Mouse (Mus musculus) kidney, postnatal 0 days (tissue): Measurements from ENCODE around the gene Rgs19. TPM values are rescaled to one million over a fixed set of nuclear protein-coding genes. Genes with fewer than 3 reads are reported as not detected.

Experiments
- ATAC-seq: fragments of 200-750 bp; cut with Nextera tagmentation; replicated peaks from 2 replicates; pipeline ENCODE4 v1.8.0; 2017; ENCODE audit warnings: low read depth, moderate number of reproducible peaks, moderate TSS enrichment, moderate library complexity; ENCODE audit not compliant: low FRiP score
- DNase-seq: peaks from one replicate; pipeline ENCODE4 v3.0.0-alpha.2; 2016; ENCODE audit warnings: low spot score
- H3K27ac ChIP-seq: fragments of 300-500 bp; sonication (generic); 2 replicates; pipeline ENCODE4 v1.5.1; 2014; ENCODE audit warnings: mild to moderate bottlenecking
- H3K27me3 ChIP-seq: fragments of 300-500 bp; sonication (generic); 2 replicates; pipeline ENCODE4 v1.6.1; 2014; ENCODE audit warnings: low read length, mixed read lengths; ENCODE audit not compliant: insufficient read depth
- H3K36me3 ChIP-seq: fragments of 300-500 bp; sonication (generic); 2 replicates; pipeline ENCODE4 v1.6.1; 2014; ENCODE audit warnings: low read length, mixed read lengths; ENCODE audit not compliant: insufficient read depth
- H3K4me1 ChIP-seq: fragments of 300-500 bp; sonication (generic); replicated peaks from 2 replicates; pipeline ENCODE4 v1.6.1; 2014; ENCODE audit warnings: antibody characterized with exemption, low read length, mixed read lengths; ENCODE audit not compliant: insufficient read depth
- H3K4me2 ChIP-seq: fragments of 300-500 bp; sonication (generic); 2 replicates; pipeline ENCODE4 v1.6.1; 2014; ENCODE audit warnings: mild to moderate bottlenecking, low read length, moderate library complexity, mixed read lengths
- H3K4me3 ChIP-seq: fragments of 300-500 bp; sonication (generic); replicated peaks from 2 replicates; pipeline ENCODE4 v1.5.1; 2014; ENCODE audit warnings: low read depth, low read length
- H3K9ac ChIP-seq: fragments of 300-500 bp; sonication (generic); 2 replicates; pipeline ENCODE4 v1.6.1; 2014; ENCODE audit warnings: low read depth, low read length
- H3K9me3 ChIP-seq: fragments of 300-500 bp; sonication (generic); replicated peaks from 2 replicates; pipeline ENCODE4 v1.6.1; 2016; ENCODE audit warnings: low read length, inconsistent platforms, mixed read lengths
- CTCF ChIP-seq: IDR thresholded peaks from 2 replicates; pipeline ENCODE4 v1.5.1; 2016; ENCODE audit warnings: antibody characterized with exemption, low read depth, mild to moderate bottlenecking, moderate library complexity
- WGBS: fragments of 180-500 bp; shearing (Covaris S2); extraction: QIAGEN DNeasy Blood & Tissue Kit; methylation state at CpG from one replicate; pipeline ENCODE4 v1.1.7; 2014; 5-methylcytosine and 5-hydroxymethylcytosine counted together
- polyA plus RNA-seq: library from polyadenylated mRNA; unstranded; fragments of >200 nt; fragmentation: Nextera tagmentation; extraction: Ambion mirVana; gene quantifications from 2 replicates; pipeline ENCODE4 v1.2.1, GENCODE M21; 2015

Rgs19 gene
- polyA plus RNA-seq, 1 experiment from 2014 or later: 41.7 TPM

DNA sequence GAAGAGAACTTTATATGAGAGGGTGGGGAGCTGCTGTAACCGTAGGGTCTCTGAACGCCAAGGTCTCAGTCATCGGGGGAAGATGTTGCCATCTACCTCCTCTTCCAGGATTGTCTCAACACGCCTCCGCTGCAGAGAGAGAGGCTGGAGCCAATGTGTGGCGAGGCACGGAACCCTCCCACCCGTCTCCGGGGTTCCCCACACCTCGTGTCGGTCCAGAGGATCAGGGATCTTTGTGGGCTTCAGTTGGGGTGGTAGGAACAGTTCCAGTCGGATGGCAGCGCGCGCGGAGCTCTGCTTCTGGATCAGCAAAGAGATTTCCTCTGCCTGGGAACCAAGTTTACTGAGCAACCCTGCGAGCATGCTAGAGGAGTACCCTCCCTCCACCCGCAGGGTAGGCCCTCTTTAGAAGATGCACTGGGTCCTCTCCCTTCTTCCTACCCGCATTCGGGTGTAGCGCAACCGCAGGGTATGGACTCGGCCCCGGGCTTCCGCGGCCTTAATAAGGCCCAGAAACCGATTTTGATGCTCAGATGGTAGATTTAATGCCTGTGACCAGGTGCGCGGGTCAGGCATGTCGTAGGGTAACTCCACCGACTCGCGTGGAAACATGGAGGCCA lies 3.1 kb upstream of the Rgs19 start:
- Histone ChIP-seq H3K4me3 (no peak overlapping the region), H3K9ac (no peak overlapping the region), H3K27me3 (no peaks in the 10 kb centered on the region), H3K27ac (no peak overlapping the region), H3K9me3 (no peaks in the 10 kb centered on the region), H3K4me1 (0 out of 2 replicates have a peak, but pooled peaks cover 6% of the 10 kb centered on the region), H3K4me2 (no peak overlapping the region), H3K36me3 (no peaks in the 10 kb centered on the region)
- 81% methylated on average over 33 of the region's 33 CpGs for WGBS
- TF ChIP-seq CTCF: no peak
- ATAC-seq (no peak), DNase-seq (no peak)

DNA sequence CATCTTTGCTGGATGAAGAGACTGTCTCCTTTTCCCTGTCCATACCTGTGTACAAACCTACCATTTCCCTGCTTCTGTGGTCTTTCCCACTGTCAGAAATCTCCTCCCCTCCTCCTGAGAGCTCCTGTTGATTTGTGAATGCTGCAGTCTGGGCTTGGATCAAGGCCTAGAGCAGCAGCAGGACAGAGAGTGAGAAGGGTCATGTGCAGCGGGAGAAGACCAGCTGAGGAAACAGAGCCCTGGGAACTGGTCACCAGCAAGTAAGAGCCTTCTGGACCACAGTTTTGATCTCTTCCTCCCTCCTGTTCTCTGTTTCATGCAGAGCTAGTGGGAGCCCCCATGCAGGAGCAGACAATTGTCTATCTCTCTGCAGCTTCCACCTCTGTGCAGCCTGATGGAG lies 2.0 kb upstream of the Rgs19 start:
- ATAC-seq: no peak
- H3K4me1 ChIP-seq: 0 out of 2 replicates have a peak, but pooled peaks cover 6% of the 10 kb centered on the region

DNA sequence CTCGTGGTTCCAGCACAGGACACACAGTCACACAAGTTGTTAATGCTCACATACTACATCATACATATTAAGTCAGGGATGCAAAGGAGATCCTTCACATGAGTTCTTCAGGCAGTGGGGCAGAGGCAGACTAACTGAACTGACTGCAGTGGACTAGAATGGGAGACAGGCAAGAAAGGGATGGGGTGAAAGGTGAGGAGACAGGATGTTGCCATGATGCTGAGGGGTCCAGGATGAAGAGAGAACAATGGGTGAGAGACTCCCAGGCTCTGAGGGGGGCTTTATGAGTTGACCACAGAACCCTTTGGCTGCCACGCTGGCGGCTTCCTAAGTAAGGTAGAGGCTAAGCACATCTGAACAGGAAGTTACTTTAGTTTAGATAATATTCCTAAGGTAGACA lies 804 bp upstream of the Rgs19 start:
- Histone ChIP-seq H3K4me1 (0 out of 2 replicates have a peak, but pooled peaks cover 6% of the 10 kb centered on the region), H3K9me3 (no peaks in the 10 kb centered on the region), H3K27ac (no peak overlapping the region), H3K4me2 (peak overlapping the region; percentile 98; the same call in 1 of the 2 replicates), H3K27me3 (no peaks in the 10 kb centered on the region), H3K36me3 (0 out of 2 replicates have a peak, but pooled peaks cover 4% of the 10 kb centered on the region), H3K9ac (no peak overlapping the region), H3K4me3 (no peak overlapping the region)
- TF ChIP-seq CTCF: no peak
- 92% methylated on average over 3 of the region's 3 CpGs for WGBS
- no peak for ATAC-seq
- DNase-seq: no peak

More for the DNA sequence above, 2.0 kb upstream of the Rgs19 start:
- no peaks in the 10 kb centered on the region for H3K36me3 ChIP-seq
- no peak overlapping the region for H3K4me2 ChIP-seq
- 50% methylated on average over 1 of the region's 1 CpGs for WGBS
- no peaks in the 10 kb centered on the region for H3K9me3 ChIP-seq
- no peak for DNase-seq
- H3K27ac ChIP-seq: no peak overlapping the region
- no peaks in the 10 kb centered on the region for H3K27me3 ChIP-seq
- no peak for TF ChIP-seq CTCF
- no peak overlapping the region for H3K9ac ChIP-seq
- H3K4me3 ChIP-seq: no peak overlapping the region

DNA sequence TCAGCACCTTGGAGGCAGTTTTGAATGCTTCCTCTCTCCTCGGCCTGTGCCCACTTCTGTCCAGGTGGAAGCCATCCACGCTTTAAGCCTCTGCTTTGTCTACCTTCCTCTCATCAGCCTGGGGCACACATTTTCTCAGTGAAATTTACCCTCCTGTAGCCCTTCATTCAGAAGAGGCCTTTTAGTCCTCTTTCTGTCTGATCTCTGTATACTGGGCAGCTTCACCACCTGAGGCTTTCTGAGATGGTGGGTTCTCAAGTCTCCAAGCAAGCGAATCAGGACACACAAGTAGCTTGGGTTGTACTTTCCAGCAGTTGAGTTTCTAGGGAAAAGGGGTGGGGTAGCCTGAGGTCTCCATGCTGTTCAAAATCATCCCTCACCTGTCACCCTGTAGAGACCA lies 1.5 kb downstream of the Rgs19 start:
- Histone ChIP-seq H3K36me3 (peaks cover 15% of the 10 kb centered on the region), H3K4me1 (0 out of 2 replicates have a peak, but pooled peaks cover 6% of the 10 kb centered on the region), H3K27me3 (no peaks in the 10 kb centered on the region), H3K4me3 (no peak overlapping the region), H3K4me2 (0 out of 2 replicates have a peak overlapping the region, but pooled peaks have one; percentile 98), H3K9me3 (no peaks in the 10 kb centered on the region), H3K27ac (no peak overlapping the region), H3K9ac (no peak overlapping the region)
- TF ChIP-seq CTCF: no peak
- DNase-seq: no peak
- WGBS: 93% methylated on average over 3 of the region's 3 CpGs
- ATAC-seq: no peak

DNA sequence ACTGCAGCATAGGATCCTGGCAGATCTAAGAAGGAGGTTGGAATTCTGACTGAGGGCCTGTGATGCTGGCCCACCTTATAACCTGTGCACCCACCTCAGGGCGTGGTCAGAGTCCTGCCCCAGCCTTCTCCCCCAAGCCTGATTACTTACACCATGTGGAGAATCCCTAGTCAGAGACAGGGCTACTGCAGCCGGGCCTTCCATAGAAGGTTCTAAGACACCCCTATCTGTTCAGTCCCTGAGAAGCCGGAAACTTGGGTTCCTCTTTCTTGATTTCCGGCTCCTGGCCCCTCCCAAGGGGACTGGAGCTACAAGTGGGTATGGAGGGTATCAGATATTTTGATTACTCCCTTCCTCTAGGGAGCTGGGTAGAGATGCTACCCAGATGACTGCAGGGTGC lies 2.2 kb downstream of the Rgs19 start:
- TF ChIP-seq CTCF: no peak
- Histone ChIP-seq H3K9me3 (no peaks in the 10 kb centered on the region), H3K27ac (no peak overlapping the region), H3K4me1 (0 out of 2 replicates have a peak, but pooled peaks cover 6% of the 10 kb centered on the region), H3K4me2 (no peak overlapping the region; the same call in 1 of the 2 replicates), H3K27me3 (no peaks in the 10 kb centered on the region), H3K9ac (0 out of 2 replicates have a peak overlapping the region, but pooled peaks have one; percentile 23), H3K4me3 (no peak overlapping the region), H3K36me3 (peaks cover 15% of the 10 kb centered on the region)
- 92% methylated on average over 4 of the region's 4 CpGs for WGBS
- ATAC-seq (no peak), DNase-seq (no peak)

DNA sequence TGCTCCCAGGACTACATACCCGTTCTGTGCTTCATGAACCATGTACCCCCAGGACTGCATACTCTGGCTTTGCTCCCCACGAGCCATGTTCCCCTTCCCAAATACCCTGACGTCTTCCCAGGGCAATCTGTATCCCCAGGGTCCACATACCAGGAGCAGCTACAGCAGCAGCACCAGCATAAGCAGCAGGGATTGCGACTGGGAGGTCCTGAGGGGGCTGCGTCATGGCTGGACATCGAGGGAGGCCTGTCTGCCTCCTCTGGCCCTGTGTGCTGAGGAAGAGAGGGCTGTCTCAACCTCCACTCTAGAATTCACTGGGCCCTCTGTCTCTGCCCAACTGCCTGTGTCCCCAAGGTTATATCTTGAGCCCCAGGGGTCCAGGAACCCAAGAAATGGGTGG lies 2.7 kb downstream of the Rgs19 start:
- Histone ChIP-seq H3K4me1 (0 out of 2 replicates have a peak, but pooled peaks cover 6% of the 10 kb centered on the region), H3K36me3 (peaks cover 15% of the 10 kb centered on the region), H3K27me3 (no peaks in the 10 kb centered on the region), H3K4me2 (no peak overlapping the region), H3K4me3 (no peak overlapping the region), H3K27ac (no peak overlapping the region), H3K9me3 (no peaks in the 10 kb centered on the region), H3K9ac (no peak overlapping the region)
- TF ChIP-seq CTCF: no peak
- WGBS: 85% methylated on average over 6 of the region's 6 CpGs
- no peak for DNase-seq
- no peak for ATAC-seq
